Mouse (Mus musculus): ENCODE results near the gene Taf12. TPM values are rescaled to one million over a fixed set of nuclear protein-coding genes. Genes with fewer than 3 reads are reported as not detected.

Taf12 gene
- polyA plus RNA-seq (2014; fragmentation: Nextera tagmentation; extraction: Ambion mirVana), result 38.0 and 40.8 TPM in 2 replicates

DNA sequence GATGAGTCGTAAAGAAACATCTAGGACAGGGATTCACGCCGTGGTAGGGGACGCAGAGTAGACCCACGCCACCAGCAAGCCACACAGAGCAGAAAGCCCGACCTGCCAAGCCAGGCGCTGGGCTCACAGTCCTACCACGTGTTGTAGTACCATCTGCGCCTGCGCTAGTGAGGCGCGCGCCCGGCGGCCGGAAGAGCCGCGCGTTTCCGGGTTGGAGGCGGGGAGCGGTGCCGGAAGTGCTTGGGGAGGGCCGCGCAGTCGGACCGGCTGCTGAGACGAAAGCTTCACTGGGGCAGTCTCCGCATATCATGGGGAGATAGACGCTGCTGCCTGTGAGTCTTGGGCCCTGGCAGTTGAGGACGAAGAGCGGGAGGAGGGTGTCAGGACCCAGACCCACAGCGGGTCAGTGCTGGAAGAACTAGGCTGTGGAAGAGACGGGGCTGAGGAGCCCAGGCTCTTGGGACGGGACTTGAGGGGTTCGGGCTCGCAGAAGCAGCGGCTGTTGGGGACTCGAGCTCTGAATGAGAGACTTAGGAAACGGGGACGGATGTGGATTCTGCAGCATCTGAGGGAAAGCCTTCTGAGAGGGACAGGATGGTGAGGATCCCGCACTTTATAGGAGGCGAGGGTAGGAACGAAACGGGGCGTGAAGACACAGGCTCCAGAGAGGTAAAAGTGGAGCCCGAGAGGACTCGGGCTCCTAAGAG is at the start of gene Taf12:
TSS of gene Taf12 (plus strand) at position 220 of the 707 bp plus-strand sequence.
- H3K36me3 ChIP-seq (replicated peaks; ENCODE audit: control insufficient read depth, insufficient read depth), result no peaks in the 10 kb centered on the region
- DNase-seq (ENCODE audit: low spot score), result peak; percentile 97
- H3K27me3 ChIP-seq (ENCODE audit: control insufficient read depth, insufficient read depth, low read length), result no peaks in the 10 kb centered on the region
- H3K9ac ChIP-seq, result peak within 1 kb of the TSS; percentile 88
- H3K4me2 ChIP-seq (replicated peaks), result peak within 1 kb of the TSS; percentile 87
- peaks cover 11% of the 10 kb centered on the region for H3K4me1 ChIP-seq (replicated peaks; ENCODE audit: control insufficient read depth, insufficient read depth, low read length)
- H3K9me3 ChIP-seq (ENCODE audit: control insufficient read depth, low read length), result no peaks in the 10 kb centered on the region
- peak; percentile 92 for ATAC-seq (ENCODE audit: low FRiP score)
- peak within 1 kb of the TSS; percentile 89 for H3K4me3 ChIP-seq (replicated peaks; ENCODE audit: low read length)
- H3K27ac ChIP-seq, result peak within 1 kb of the TSS; percentile 91
- WGBS, result under 1% methylated on average over 48 of the region's 48 CpGs

DNA sequence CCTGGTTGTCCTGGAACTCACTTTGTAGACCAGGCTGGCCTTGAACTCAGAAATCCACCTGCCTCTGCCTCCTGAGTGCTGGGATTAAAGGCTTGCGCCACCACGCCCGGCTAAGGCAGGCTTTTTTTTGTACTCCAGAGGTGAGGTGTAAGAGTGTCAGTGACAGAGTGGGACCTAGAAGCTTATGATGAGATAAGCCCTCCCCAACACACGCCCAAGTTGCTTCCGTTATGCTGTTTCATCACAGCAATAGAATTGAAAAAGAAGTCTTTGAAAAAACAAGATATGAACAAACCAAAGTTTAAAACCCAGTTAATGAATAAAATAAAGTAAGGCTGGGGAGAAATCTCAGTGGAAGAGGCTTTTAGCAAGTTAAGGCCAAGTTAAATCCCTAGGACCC is 43.8 kb upstream of the Taf12 start:
- no peak overlapping the region for H3K4me3 ChIP-seq (replicated peaks; ENCODE audit: low read length)
- peaks cover 95% of the 10 kb centered on the region for H3K36me3 ChIP-seq (replicated peaks; ENCODE audit: control insufficient read depth, insufficient read depth)
- no peaks in the 10 kb centered on the region for H3K4me1 ChIP-seq (replicated peaks; ENCODE audit: control insufficient read depth, insufficient read depth, low read length)
- DNase-seq (ENCODE audit: low spot score), result no peak
- no peaks in the 10 kb centered on the region for H3K27me3 ChIP-seq (ENCODE audit: control insufficient read depth, insufficient read depth, low read length)
- H3K4me2 ChIP-seq (replicated peaks), result no peak overlapping the region
- H3K9me3 ChIP-seq (ENCODE audit: control insufficient read depth, low read length), result no peaks in the 10 kb centered on the region
- WGBS, result 97% methylated on average over 5 of the region's 5 CpGs
- no peak overlapping the region for H3K9ac ChIP-seq
- no peak for ATAC-seq (ENCODE audit: low FRiP score)
- H3K27ac ChIP-seq, result no peak overlapping the region

DNA sequence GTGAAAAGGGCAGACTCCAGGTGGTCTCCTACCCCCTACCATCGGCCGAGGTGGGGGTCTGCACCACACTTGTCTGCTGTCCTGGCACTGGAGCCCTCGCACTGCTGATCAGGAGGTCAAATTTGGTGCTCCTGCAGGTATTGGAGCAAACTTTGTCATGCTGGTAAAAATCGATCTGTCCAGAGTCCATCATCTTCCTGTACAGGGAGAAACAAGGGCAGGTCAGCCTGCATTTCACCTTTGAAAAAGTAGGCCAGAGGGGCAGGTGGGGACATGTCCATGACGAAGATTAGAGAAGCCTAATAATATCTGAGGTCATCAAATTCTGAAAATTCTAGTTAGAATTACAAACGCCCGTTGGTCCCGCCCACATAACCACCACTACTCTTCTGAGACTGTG is 39.5 kb upstream of the Taf12 start:
- Histone ChIP-seq H3K9me3 (ENCODE audit: control insufficient read depth, low read length) (no peaks in the 10 kb centered on the region), H3K4me2 (replicated peaks) (no peak overlapping the region), H3K4me1 (replicated peaks; ENCODE audit: control insufficient read depth, insufficient read depth, low read length) (no peaks in the 10 kb centered on the region), H3K27ac (no peak overlapping the region), H3K36me3 (replicated peaks; ENCODE audit: control insufficient read depth, insufficient read depth) (peaks cover 89% of the 10 kb centered on the region), H3K4me3 (replicated peaks; ENCODE audit: low read length) (no peak overlapping the region), H3K9ac (no peak overlapping the region), H3K27me3 (ENCODE audit: control insufficient read depth, insufficient read depth, low read length) (no peaks in the 10 kb centered on the region)
- DNase-seq (ENCODE audit: low spot score) (no peak), ATAC-seq (ENCODE audit: low FRiP score) (no peak)
- WGBS, result 94% methylated on average over 8 of the region's 8 CpGs

DNA sequence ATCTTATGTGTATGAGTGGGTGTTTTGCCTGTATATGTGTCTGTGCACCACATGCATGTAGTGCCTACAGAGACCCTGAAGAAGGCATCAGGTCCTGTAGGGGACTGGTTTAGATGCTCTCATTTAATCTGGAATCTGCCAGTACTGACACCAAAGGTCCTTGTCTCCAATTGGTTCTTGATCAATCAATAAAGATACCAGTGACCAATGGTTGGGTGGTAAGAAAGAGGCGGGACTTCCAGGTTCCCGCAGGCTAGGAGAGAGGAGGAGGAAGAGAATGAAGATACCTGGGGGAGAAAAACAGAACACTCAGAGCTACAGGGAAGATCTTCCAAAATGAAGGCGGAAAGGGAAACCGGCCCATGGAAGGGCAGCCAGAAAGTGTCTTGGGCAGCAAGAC is 35.8 kb upstream of the Taf12 start:
- ATAC-seq (ENCODE audit: low FRiP score) (no peak), DNase-seq (ENCODE audit: low spot score) (no peak)
- 96% methylated on average over 4 of the region's 4 CpGs for WGBS
- Histone ChIP-seq H3K4me3 (replicated peaks; ENCODE audit: low read length) (no peak overlapping the region), H3K9ac (no peak overlapping the region), H3K4me1 (replicated peaks; ENCODE audit: control insufficient read depth, insufficient read depth, low read length) (no peaks in the 10 kb centered on the region), H3K4me2 (replicated peaks) (no peak overlapping the region), H3K9me3 (ENCODE audit: control insufficient read depth, low read length) (no peaks in the 10 kb centered on the region), H3K27ac (no peak overlapping the region), H3K27me3 (ENCODE audit: control insufficient read depth, insufficient read depth, low read length) (no peaks in the 10 kb centered on the region), H3K36me3 (replicated peaks; ENCODE audit: control insufficient read depth, insufficient read depth) (peaks cover 90% of the 10 kb centered on the region)

DNA sequence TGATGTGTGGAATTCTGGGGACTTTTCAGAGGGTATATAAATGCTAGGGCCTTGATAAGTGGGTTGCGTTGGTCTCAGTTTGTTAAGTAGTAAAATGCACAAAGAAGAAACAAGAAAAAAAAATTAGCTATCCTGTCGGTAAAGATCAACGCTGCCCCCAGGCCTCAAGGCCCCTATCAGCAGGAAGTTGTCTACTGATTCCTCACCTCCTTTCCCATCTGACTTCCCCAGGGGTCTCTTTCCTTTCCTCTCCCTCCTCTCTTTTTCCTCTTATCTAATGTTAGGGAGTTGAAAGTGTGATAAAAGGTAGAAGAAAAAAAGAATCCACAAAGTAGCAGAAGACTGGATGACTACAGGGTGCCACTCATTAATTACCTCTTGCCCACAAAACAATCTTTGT is 33.8 kb upstream of the Taf12 start:
- H3K27ac ChIP-seq, result no peak overlapping the region
- H3K36me3 ChIP-seq (replicated peaks; ENCODE audit: control insufficient read depth, insufficient read depth), result peaks cover 89% of the 10 kb centered on the region
- H3K4me2 ChIP-seq (replicated peaks), result no peak overlapping the region
- H3K4me1 ChIP-seq (replicated peaks; ENCODE audit: control insufficient read depth, insufficient read depth, low read length), result no peaks in the 10 kb centered on the region
- ATAC-seq (ENCODE audit: low FRiP score), result no peak
- no peak for DNase-seq (ENCODE audit: low spot score)
- H3K9ac ChIP-seq, result no peak overlapping the region
- WGBS, result 94% methylated on average over 3 of the region's 3 CpGs
- no peaks in the 10 kb centered on the region for H3K27me3 ChIP-seq (ENCODE audit: control insufficient read depth, insufficient read depth, low read length)
- no peak overlapping the region for H3K4me3 ChIP-seq (replicated peaks; ENCODE audit: low read length)
- H3K9me3 ChIP-seq (ENCODE audit: control insufficient read depth, low read length), result no peaks in the 10 kb centered on the region

GRCm38 (mm10) chr4:132241208-132241607 is 33.0 kb upstream of the Taf12 start:
- Histone ChIP-seq H3K4me2 (replicated peaks) (no peak overlapping the region), H3K4me1 (replicated peaks; ENCODE audit: control insufficient read depth, insufficient read depth, low read length) (no peaks in the 10 kb centered on the region), H3K36me3 (replicated peaks; ENCODE audit: control insufficient read depth, insufficient read depth) (peaks cover 93% of the 10 kb centered on the region), H3K9me3 (ENCODE audit: control insufficient read depth, low read length) (no peaks in the 10 kb centered on the region), H3K27ac (no peak overlapping the region), H3K4me3 (replicated peaks; ENCODE audit: low read length) (no peak overlapping the region), H3K27me3 (ENCODE audit: control insufficient read depth, insufficient read depth, low read length) (no peaks in the 10 kb centered on the region), H3K9ac (no peak overlapping the region)
- DNase-seq (ENCODE audit: low spot score), result no peak
- WGBS, result 88% methylated on average over 3 of the region's 3 CpGs
- ATAC-seq (ENCODE audit: low FRiP score), result no peak

- H3K36me3 ChIP-seq (replicated peaks; ENCODE audit: control insufficient read depth, insufficient read depth), result peaks cover 91% of the 10 kb centered on the region
- H3K27me3 ChIP-seq (ENCODE audit: control insufficient read depth, insufficient read depth, low read length), result no peaks in the 10 kb centered on the region
- WGBS, result 93% methylated on average over 3 of the region's 3 CpGs
- no peak overlapping the region for H3K4me3 ChIP-seq (replicated peaks; ENCODE audit: low read length)
- H3K9me3 ChIP-seq (ENCODE audit: control insufficient read depth, low read length), result no peaks in the 10 kb centered on the region
- DNase-seq (ENCODE audit: low spot score), result no peak
- H3K4me1 ChIP-seq (replicated peaks; ENCODE audit: control insufficient read depth, insufficient read depth, low read length), result no peaks in the 10 kb centered on the region
- ATAC-seq (ENCODE audit: low FRiP score), result no peak
- H3K27ac ChIP-seq, result no peak overlapping the region
- no peak overlapping the region for H3K4me2 ChIP-seq (replicated peaks)
- H3K9ac ChIP-seq, result no peak overlapping the region
These were observed 28.5 kb upstream of the Taf12 start for GRCm38 (mm10) chr4:132245643-132246042.

DNA sequence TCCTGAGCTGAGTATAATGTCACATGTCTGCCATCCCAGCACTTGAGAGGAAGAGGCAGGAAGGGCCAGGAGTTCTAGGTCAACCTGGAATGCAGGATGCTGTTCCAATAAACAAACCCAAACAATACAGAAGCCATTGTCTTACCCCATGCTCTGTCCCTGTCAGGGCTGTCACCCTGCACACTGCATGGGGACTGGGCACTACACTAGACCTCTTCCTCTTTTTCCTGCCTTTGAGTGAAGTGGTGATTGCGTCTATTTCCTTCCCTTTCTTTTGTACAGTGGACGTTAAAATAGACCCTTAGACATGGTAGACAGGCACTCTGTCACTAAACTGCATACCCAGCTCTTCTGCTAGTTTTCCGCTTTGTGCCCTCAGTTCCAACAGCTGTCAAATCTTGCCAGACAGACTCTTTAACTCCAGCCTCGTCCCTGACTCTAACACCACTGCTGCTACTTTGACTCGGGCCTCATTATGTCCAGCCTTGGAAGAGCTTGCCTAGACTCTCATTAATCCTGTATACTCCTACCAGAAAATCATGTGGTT is 26.7 kb upstream of the Taf12 start:
- H3K27me3 ChIP-seq (ENCODE audit: control insufficient read depth, insufficient read depth, low read length), result no peaks in the 10 kb centered on the region
- no peak overlapping the region for H3K9ac ChIP-seq
- WGBS, result 89% methylated on average over 5 of the region's 5 CpGs
- no peak for DNase-seq (ENCODE audit: low spot score)
- H3K9me3 ChIP-seq (ENCODE audit: control insufficient read depth, low read length), result no peaks in the 10 kb centered on the region
- no peaks in the 10 kb centered on the region for H3K4me1 ChIP-seq (replicated peaks; ENCODE audit: control insufficient read depth, insufficient read depth, low read length)
- no peak overlapping the region for H3K4me3 ChIP-seq (replicated peaks; ENCODE audit: low read length)
- H3K36me3 ChIP-seq (replicated peaks; ENCODE audit: control insufficient read depth, insufficient read depth), result peaks cover 87% of the 10 kb centered on the region
- no peak overlapping the region for H3K4me2 ChIP-seq (replicated peaks)
- no peak overlapping the region for H3K27ac ChIP-seq
- ATAC-seq (ENCODE audit: low FRiP score), result no peak

GRCm38 (mm10) chr4:132251596-132251995 is 22.6 kb upstream of the Taf12 start:
- DNase-seq (ENCODE audit: low spot score) (no peak), ATAC-seq (ENCODE audit: low FRiP score) (no peak)
- H3K27ac ChIP-seq, result no peak overlapping the region
- no peak overlapping the region for H3K9ac ChIP-seq
- H3K36me3 ChIP-seq (replicated peaks; ENCODE audit: control insufficient read depth, insufficient read depth), result peaks cover 50% of the 10 kb centered on the region
- no peaks in the 10 kb centered on the region for H3K9me3 ChIP-seq (ENCODE audit: control insufficient read depth, low read length)
- 93% methylated on average over 9 of the region's 9 CpGs for WGBS
- H3K4me3 ChIP-seq (replicated peaks; ENCODE audit: low read length), result no peak overlapping the region
- no peaks in the 10 kb centered on the region for H3K27me3 ChIP-seq (ENCODE audit: control insufficient read depth, insufficient read depth, low read length)
- no peaks in the 10 kb centered on the region for H3K4me1 ChIP-seq (replicated peaks; ENCODE audit: control insufficient read depth, insufficient read depth, low read length)
- H3K4me2 ChIP-seq (replicated peaks), result no peak overlapping the region
